Mouse (Mus musculus) macrophage (primary cell): ENCODE data around the gene Olfr1378. TPM values are rescaled to one million over a fixed set of nuclear protein-coding genes. Genes with fewer than 3 reads are reported as not detected.

Experiments
- H3K27ac ChIP-seq: fragments of 350-480 bp; formaldehyde crosslinking; 2 replicates; pipeline ENCODE4 v1.9.0; 2021
- H3K36me3 ChIP-seq: fragments of 350-480 bp; formaldehyde crosslinking; 2 replicates; pipeline ENCODE4 v1.9.0; 2021; ENCODE audit errors: inconsistent target
- H3K4me3 ChIP-seq: fragments of 350-480 bp; formaldehyde crosslinking; 2 replicates; pipeline ENCODE4 v1.9.0; 2021; ENCODE audit errors: inconsistent target
- H3K79me2 ChIP-seq: fragments of 350-480 bp; formaldehyde crosslinking; 2 replicates; pipeline ENCODE4 v1.9.0; 2021; ENCODE audit errors: inconsistent target
- WGBS: methylation state at CpG from one replicate; pipeline ENCODE4 v1.1.7; 2026; ENCODE audit warnings: inconsistent platforms; ENCODE audit not compliant: missing documents; 5-methylcytosine and 5-hydroxymethylcytosine counted together
- polyA plus RNA-seq: library from polyadenylated mRNA; stranded (reverse); fragments of 250-400 nt; gene quantifications from 3 replicates; pipeline ENCODE4 v1.2.4, GENCODE M21; 2018; ENCODE audit warnings: inconsistent platforms
- total RNA-seq, 78 experiments: library from RNA; depleted of rRNA; stranded (reverse); fragments of 250-400 nt; gene quantifications; 1 replicate in 9 of 78; 2 replicates in 24 of 78; 3 replicates in 43 of 78; 4 replicates in 2 of 78; pipeline ENCODE4 v1.2.4; 2018; ENCODE audit warnings: inconsistent platforms in 56 of 78

Olfr1378 gene
- total RNA-seq (2018; cell fraction: chromatin; rRNA removed), result not detected
- not detected for total RNA-seq (2018; cell fraction: cytosol; rRNA removed)
- total RNA-seq (2018; cell fraction: nucleus; rRNA removed), result not detected
- not detected in 3 replicates for polyA plus RNA-seq

GRCm38 (mm10) chr11:50966230-50966629 lies at the start of gene Olfr1378:
Gene Olfr1378 (plus strand): TSS chr11:50966530.
- Histone ChIP-seq H3K79me2 (no peaks in the 10 kb centered on the region), H3K27ac (no peak within 1 kb of the TSS), H3K36me3 (no peaks in the 10 kb centered on the region), H3K4me3 (no peak within 1 kb of the TSS)
- WGBS, result 89% methylated on average over 11 of the region's 11 CpGs

GRCm38 (mm10) chr11:50930469-50931014 lies 35.8 kb upstream of the Olfr1378 start:
- Histone ChIP-seq H3K27ac (no peak overlapping the region), H3K36me3 (no peaks in the 10 kb centered on the region), H3K4me3 (peak overlapping the region; percentile 15; the same call in 1 of the 2 replicates), H3K79me2 (no peaks in the 10 kb centered on the region)
- 17% methylated on average over 14 of the region's 14 CpGs for WGBS

- Histone ChIP-seq H3K36me3 (no peaks in the 10 kb centered on the region), H3K79me2 (no peaks in the 10 kb centered on the region), H3K4me3 (peak overlapping the region; percentile 15), H3K27ac (no peak overlapping the region)
- 5% methylated on average over 16 of the region's 16 CpGs for WGBS
Observed at GRCm38 (mm10) chr11:50931021-50931420, 35.3 kb upstream of the Olfr1378 start.

- H3K79me2 ChIP-seq, result no peaks in the 10 kb centered on the region
- WGBS, result 0% methylated on average over 17 of the region's 18 CpGs
- H3K36me3 ChIP-seq, result no peaks in the 10 kb centered on the region
- no peak within 1 kb of the TSS for H3K27ac ChIP-seq
- peak within 1 kb of the TSS; percentile 15 for H3K4me3 ChIP-seq
Observed at GRCm38 (mm10) chr11:50931451-50931866, 34.9 kb upstream of the Olfr1378 start, which contains the start of gene Zfp354b. Gene Zfp354b (minus strand): TSS chr11:50931633.

- Histone ChIP-seq H3K4me3 (no peak overlapping the region), H3K79me2 (no peaks in the 10 kb centered on the region), H3K36me3 (no peaks in the 10 kb centered on the region), H3K27ac (no peak overlapping the region)
- no CpG with 5 or more reads among the region's 1 CpGs for WGBS
Observed at GRCm38 (mm10) chr11:50932040-50932439, 34.3 kb upstream of the Olfr1378 start.

- H3K27ac ChIP-seq, result no peak overlapping the region
- no peaks in the 10 kb centered on the region for H3K36me3 ChIP-seq
- 41% methylated on average over 8 of the region's 8 CpGs for WGBS
- no peak overlapping the region for H3K4me3 ChIP-seq
- no peaks in the 10 kb centered on the region for H3K79me2 ChIP-seq
Observed at GRCm38 (mm10) chr11:50938435-50938834, 27.9 kb upstream of the Olfr1378 start.

GRCm38 (mm10) chr11:50939621-50940366 lies 26.5 kb upstream of the Olfr1378 start:
- Histone ChIP-seq H3K27ac (no peak overlapping the region), H3K4me3 (no peak overlapping the region), H3K79me2 (no peaks in the 10 kb centered on the region), H3K36me3 (no peaks in the 10 kb centered on the region)
- 39% methylated on average over 14 of the region's 14 CpGs for WGBS

- WGBS, result 57% methylated on average over 12 of the region's 12 CpGs
- Histone ChIP-seq H3K27ac (no peak overlapping the region), H3K36me3 (no peaks in the 10 kb centered on the region), H3K4me3 (no peak overlapping the region), H3K79me2 (no peaks in the 10 kb centered on the region)
Observed at GRCm38 (mm10) chr11:50942386-50942785, 23.9 kb upstream of the Olfr1378 start.

- H3K4me3 ChIP-seq, result no peak within 1 kb of the TSS
- H3K27ac ChIP-seq, result no peak within 1 kb of the TSS
- no peaks in the 10 kb centered on the region for H3K36me3 ChIP-seq
- WGBS, result 86% methylated on average over 14 of the region's 14 CpGs
- H3K79me2 ChIP-seq, result no peaks in the 10 kb centered on the region
Observed at GRCm38 (mm10) chr11:50943506-50943905, 22.8 kb upstream of the Olfr1378 start, which contains the start of gene 4933414I15Rik. Gene 4933414I15Rik (minus strand): TSS chr11:50943765.

- Histone ChIP-seq H3K36me3 (no peaks in the 10 kb centered on the region), H3K4me3 (no peak overlapping the region), H3K27ac (no peak overlapping the region), H3K79me2 (no peaks in the 10 kb centered on the region)
- WGBS, result 38% methylated on average over 12 of the region's 14 CpGs
Observed at GRCm38 (mm10) chr11:50952290-50952689, 14.0 kb upstream of the Olfr1378 start.

GRCm38 (mm10) chr11:50953665-50954064 lies 12.7 kb upstream of the Olfr1378 start, which contains the start of gene Prop1:
Gene Prop1 (minus strand): TSS chr11:50953765.
- Histone ChIP-seq H3K79me2 (no peaks in the 10 kb centered on the region), H3K27ac (no peak within 1 kb of the TSS), H3K36me3 (no peaks in the 10 kb centered on the region), H3K4me3 (no peak within 1 kb of the TSS)
- WGBS, result 88% methylated on average over 6 of the region's 6 CpGs

- Histone ChIP-seq H3K4me3 (no peak overlapping the region), H3K36me3 (no peaks in the 10 kb centered on the region), H3K79me2 (no peaks in the 10 kb centered on the region), H3K27ac (no peak overlapping the region)
- WGBS, result 0% methylated on average over 2 of the region's 2 CpGs
Observed at GRCm38 (mm10) chr11:50964886-50965285, 1.4 kb upstream of the Olfr1378 start.

GRCm38 (mm10) chr11:50977216-50977615 lies 10.9 kb downstream of the Olfr1378 start:
- WGBS, result 78% methylated on average over 4 of the region's 4 CpGs

GRCm38 (mm10) chr11:50981667-50982066 lies 15.3 kb downstream of the Olfr1378 start, which contains the start of gene Olfr1377:
Gene Olfr1377 (plus strand): TSS chr11:50981967.
- 78% methylated on average over 5 of the region's 5 CpGs for WGBS
- H3K36me3 ChIP-seq, result no peaks in the 10 kb centered on the region

More at GRCm38 (mm10) chr11:50977216-50977615, 10.9 kb downstream of the Olfr1378 start:
- H3K4me3 ChIP-seq, result no peak overlapping the region
- no peak overlapping the region for H3K27ac ChIP-seq
- no peaks in the 10 kb centered on the region for H3K79me2 ChIP-seq
- no peaks in the 10 kb centered on the region for H3K36me3 ChIP-seq

GRCm38 (mm10) chr11:51003296-51003695 lies 37.0 kb downstream of the Olfr1378 start, which contains the start of gene Olfr51:
Gene Olfr51 (plus strand): TSS chr11:51003596.
- H3K4me3 ChIP-seq, result no peak within 1 kb of the TSS
- WGBS, result 76% methylated on average over 5 of the region's 5 CpGs
- H3K79me2 ChIP-seq, result no peaks in the 10 kb centered on the region
- H3K36me3 ChIP-seq, result no peaks in the 10 kb centered on the region
- H3K27ac ChIP-seq, result no peak within 1 kb of the TSS

More at GRCm38 (mm10) chr11:50981667-50982066, 15.3 kb downstream of the Olfr1378 start, which contains the start of gene Olfr1377:
- H3K4me3 ChIP-seq, result no peak within 1 kb of the TSS
- H3K27ac ChIP-seq, result no peak within 1 kb of the TSS
- H3K79me2 ChIP-seq, result no peaks in the 10 kb centered on the region
